Mouse (Mus musculus): ENCODE measurements at regions not wholly inside any gene's neighbourhood (a gene's known extent, or its start where the extent isn't known, plus 50 kb on each side); places are given as distances from the start of the nearest gene placed in this dataset.
A peak's percentile ranks its signal among the peaks of the same experiment; 100 is the strongest.

DNA sequence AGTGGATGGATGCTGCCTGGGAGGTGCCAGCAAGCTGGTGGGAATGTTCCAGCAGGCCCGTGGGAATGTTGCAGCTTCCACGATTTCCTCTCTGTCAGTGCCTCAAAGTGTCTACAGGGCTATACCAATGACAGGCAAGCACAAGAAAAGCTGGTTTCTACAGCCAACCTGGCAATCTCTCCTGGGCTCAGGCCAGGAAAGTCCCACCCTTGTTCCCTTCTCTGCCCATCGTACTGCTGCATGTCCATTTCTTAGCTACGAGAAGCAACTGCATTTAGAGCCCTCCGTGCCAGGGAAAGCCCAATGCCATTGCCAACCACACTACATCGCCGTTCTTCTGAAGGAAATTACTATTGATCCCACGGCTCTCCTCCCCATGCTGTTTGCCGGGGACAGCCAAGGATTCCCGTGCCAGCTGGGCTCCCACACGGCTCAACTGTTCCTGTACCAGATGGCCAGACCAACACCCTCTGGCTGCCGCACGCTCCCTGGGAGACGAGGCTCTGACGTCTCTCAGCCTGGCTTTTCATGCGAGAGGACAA lies 359.7 kb downstream of the Bcor start:
- Histone ChIP-seq H3K4me1 (replicated peaks; ENCODE audit: control insufficient read depth, insufficient read depth, low read length) (no peaks in the 10 kb centered on the region; the same call in none of the 2 replicates), H3K36me3 (ENCODE audit: control insufficient read depth, insufficient read depth, low read length) (no peaks in the 10 kb centered on the region), H3K9me3 (ENCODE audit: control insufficient read depth, low read length) (no peaks in the 10 kb centered on the region), H3K4me3 (ENCODE audit: low read depth, low read length) (no peak overlapping the region), H3K27ac (ENCODE audit: low read depth, low read length) (no peak overlapping the region), H3K4me2 (replicated peaks; ENCODE audit: low read depth, low read length) (no peak overlapping the region), H3K27me3 (ENCODE audit: control insufficient read depth, insufficient read depth, low read length) (peaks cover 15% of the 10 kb centered on the region; the same call in 1 of the 2 replicates), H3K9ac (ENCODE audit: low read depth, low read length) (no peak overlapping the region)
- WGBS, result 61% methylated on average over 16 of the region's 16 CpGs
- DNase-seq (ENCODE audit: low spot score) (no peak), ATAC-seq (ENCODE audit: low FRiP score) (no peak)

DNA sequence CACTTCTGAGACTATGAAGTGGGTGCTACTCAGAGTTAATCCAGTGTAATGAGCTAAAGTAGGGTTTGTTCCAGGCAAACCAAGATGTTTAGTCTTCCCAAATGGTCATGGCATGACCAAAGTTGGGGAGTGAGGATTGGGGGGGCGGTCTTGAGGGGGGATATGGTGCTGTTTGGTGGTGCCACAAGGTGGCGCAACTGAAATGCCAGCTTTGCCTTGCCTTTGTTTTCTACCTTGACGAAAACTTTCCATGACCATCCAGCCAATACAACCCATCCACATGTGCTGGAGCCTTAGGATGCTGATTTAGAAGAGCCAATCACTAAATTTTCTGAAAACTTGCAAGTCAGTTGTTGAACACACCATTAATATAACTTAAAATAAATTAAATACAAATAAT lies 358.9 kb downstream of the Bcor start:
- no peak for ATAC-seq (ENCODE audit: low FRiP score)
- no peak for DNase-seq (ENCODE audit: low spot score)
- H3K4me2 ChIP-seq (replicated peaks; ENCODE audit: low read depth, low read length), result no peak overlapping the region
- no peak overlapping the region for H3K27ac ChIP-seq (ENCODE audit: low read depth, low read length)
- no peaks in the 10 kb centered on the region for H3K9me3 ChIP-seq (ENCODE audit: control insufficient read depth, low read length)
- no peak overlapping the region for H3K4me3 ChIP-seq (ENCODE audit: low read depth, low read length)
- H3K36me3 ChIP-seq (ENCODE audit: control insufficient read depth, insufficient read depth, low read length), result no peaks in the 10 kb centered on the region
- no peaks in the 10 kb centered on the region; the same call in none of the 2 replicates for H3K4me1 ChIP-seq (replicated peaks; ENCODE audit: control insufficient read depth, insufficient read depth, low read length)
- peaks cover 22% of the 10 kb centered on the region; the same call in 1 of the 2 replicates for H3K27me3 ChIP-seq (ENCODE audit: control insufficient read depth, insufficient read depth, low read length)
- H3K9ac ChIP-seq (ENCODE audit: low read depth, low read length), result no peak overlapping the region
- 41% methylated on average over 3 of the region's 3 CpGs for WGBS

DNA sequence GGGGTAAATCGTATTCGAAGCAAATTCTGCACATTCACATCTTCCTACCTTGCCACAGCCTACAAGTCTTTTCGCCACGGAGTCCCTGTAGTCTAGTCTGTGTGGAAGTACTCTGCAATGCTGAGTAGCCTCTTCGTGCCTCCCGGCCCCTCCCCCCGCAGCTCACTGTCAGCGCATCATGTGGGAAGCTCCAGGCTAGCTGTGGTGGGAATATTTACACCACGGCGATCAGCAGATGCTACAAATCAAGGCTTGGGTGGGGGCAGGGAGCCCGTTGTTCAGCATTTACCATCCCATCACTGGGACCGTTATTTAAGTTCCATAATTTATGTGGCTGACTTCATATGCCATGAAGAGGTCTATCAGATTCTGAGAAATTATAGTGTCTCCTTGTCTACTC lies 358.5 kb downstream of the Bcor start:
- ATAC-seq (ENCODE audit: low FRiP score) (no peak), DNase-seq (ENCODE audit: low spot score) (no peak)
- Histone ChIP-seq H3K4me1 (replicated peaks; ENCODE audit: control insufficient read depth, insufficient read depth, low read length) (no peaks in the 10 kb centered on the region; the same call in none of the 2 replicates), H3K27ac (ENCODE audit: low read depth, low read length) (no peak overlapping the region), H3K9me3 (ENCODE audit: control insufficient read depth, low read length) (no peaks in the 10 kb centered on the region), H3K4me2 (replicated peaks; ENCODE audit: low read depth, low read length) (no peak overlapping the region), H3K27me3 (ENCODE audit: control insufficient read depth, insufficient read depth, low read length) (peaks cover 25% of the 10 kb centered on the region; the same call in 1 of the 2 replicates), H3K4me3 (ENCODE audit: low read depth, low read length) (no peak overlapping the region), H3K36me3 (ENCODE audit: control insufficient read depth, insufficient read depth, low read length) (no peaks in the 10 kb centered on the region), H3K9ac (ENCODE audit: low read depth, low read length) (no peak overlapping the region)
- 56% methylated on average over 12 of the region's 12 CpGs for WGBS

DNA sequence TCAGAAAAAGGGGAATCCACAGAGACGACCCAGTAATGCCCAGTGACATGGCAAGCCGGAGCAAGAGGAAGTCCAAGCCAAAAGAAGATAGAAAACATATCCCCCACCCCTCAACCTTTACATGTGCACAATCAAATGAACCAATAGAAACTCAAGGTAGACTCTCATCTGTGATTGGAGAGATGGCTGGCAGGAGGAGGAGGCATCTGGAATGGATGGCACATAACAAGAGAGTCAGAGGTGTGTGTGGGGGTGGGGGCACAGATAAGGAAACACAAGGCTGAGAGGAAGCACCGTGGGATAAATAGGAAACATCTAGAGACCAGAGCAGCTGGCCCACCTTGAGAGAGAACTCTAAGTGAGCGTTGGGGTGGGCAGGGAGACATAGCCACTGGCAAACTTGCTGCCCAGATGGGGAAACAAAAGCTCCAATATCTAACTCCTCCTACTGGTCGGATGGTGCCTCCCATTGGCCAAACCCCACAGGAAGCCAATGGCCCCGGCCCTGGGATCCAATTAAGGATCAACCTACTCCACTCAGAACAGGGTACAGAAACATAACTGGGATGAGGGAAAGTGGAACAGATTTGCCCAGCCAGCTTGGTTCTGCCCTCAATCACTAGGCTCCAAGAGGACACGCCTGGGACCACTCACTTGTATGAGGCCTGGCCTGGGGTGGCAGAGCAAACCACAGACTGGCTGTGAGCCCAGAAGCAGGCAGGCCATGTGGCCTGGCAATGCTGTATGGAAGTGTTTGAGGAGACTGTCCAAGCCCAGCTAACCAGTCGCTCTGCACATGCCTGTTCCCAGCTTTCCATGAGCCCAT lies 357.9 kb downstream of the Bcor start:
- H3K27ac ChIP-seq (ENCODE audit: low read depth, low read length), result no peak overlapping the region
- no peaks in the 10 kb centered on the region for H3K36me3 ChIP-seq (ENCODE audit: control insufficient read depth, insufficient read depth, low read length)
- peaks cover 29% of the 10 kb centered on the region; the same call in 1 of the 2 replicates for H3K27me3 ChIP-seq (ENCODE audit: control insufficient read depth, insufficient read depth, low read length)
- H3K9me3 ChIP-seq (ENCODE audit: control insufficient read depth, low read length), result no peaks in the 10 kb centered on the region
- H3K9ac ChIP-seq (ENCODE audit: low read depth, low read length), result no peak overlapping the region
- WGBS, result 51% methylated on average over 8 of the region's 8 CpGs
- no peaks in the 10 kb centered on the region; the same call in none of the 2 replicates for H3K4me1 ChIP-seq (replicated peaks; ENCODE audit: control insufficient read depth, insufficient read depth, low read length)
- DNase-seq (ENCODE audit: low spot score) (no peak), ATAC-seq (ENCODE audit: low FRiP score) (no peak)
- no peak overlapping the region for H3K4me3 ChIP-seq (ENCODE audit: low read depth, low read length)
- H3K4me2 ChIP-seq (replicated peaks; ENCODE audit: low read depth, low read length), result no peak overlapping the region

DNA sequence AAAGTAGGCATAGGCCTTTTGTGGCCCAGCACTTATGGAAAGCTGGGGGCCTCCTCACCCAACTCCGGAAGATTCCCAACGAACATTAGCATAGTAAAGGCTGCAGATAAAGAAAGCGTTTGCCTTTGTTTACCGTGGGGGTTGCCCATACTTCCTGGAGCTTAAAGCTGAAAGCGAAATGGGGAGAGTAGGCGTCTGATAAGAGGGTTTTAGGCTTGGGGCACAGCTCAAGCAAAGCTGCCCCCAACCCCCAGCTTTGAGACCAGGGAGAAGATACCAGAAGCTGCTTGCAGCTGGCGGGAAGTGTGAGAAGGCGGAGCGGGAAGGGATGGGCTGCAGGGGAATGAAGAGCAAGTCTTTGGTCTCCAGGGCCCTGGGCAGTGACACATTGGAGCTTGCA lies 356.9 kb downstream of the Bcor start:
- DNase-seq (ENCODE audit: low spot score), result no peak
- 13% methylated on average over 8 of the region's 9 CpGs for WGBS
- Histone ChIP-seq H3K36me3 (ENCODE audit: control insufficient read depth, insufficient read depth, low read length) (no peaks in the 10 kb centered on the region), H3K4me2 (replicated peaks; ENCODE audit: low read depth, low read length) (no peak overlapping the region), H3K27ac (ENCODE audit: low read depth, low read length) (no peak overlapping the region), H3K9ac (ENCODE audit: low read depth, low read length) (no peak overlapping the region), H3K9me3 (ENCODE audit: control insufficient read depth, low read length) (no peaks in the 10 kb centered on the region), H3K4me1 (replicated peaks; ENCODE audit: control insufficient read depth, insufficient read depth, low read length) (no peaks in the 10 kb centered on the region; the same call in none of the 2 replicates), H3K27me3 (ENCODE audit: control insufficient read depth, insufficient read depth, low read length) (peaks cover 29% of the 10 kb centered on the region; the same call in 1 of the 2 replicates), H3K4me3 (ENCODE audit: low read depth, low read length) (no peak overlapping the region)
- ATAC-seq (ENCODE audit: low FRiP score), result no peak

DNA sequence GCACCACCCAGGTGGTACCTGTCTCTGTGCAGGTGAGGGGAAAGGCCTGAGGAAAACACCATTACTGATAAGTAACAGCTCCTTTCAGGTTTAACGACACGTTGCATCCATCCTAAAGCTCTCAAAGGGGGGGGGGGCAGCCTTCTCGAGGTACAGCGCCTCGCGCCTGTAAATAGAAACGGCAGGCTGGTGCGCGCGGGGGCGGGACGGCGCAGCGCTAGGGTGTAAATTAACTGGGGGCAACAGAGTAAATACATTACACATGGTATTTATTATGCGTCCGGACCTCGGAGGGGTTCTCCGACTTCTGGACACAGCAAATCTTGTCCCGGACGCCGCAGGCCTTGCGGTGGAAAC lies 353.3 kb downstream of the Bcor start:
- Histone ChIP-seq H3K4me1 (replicated peaks; ENCODE audit: control insufficient read depth, insufficient read depth, low read length) (no peaks in the 10 kb centered on the region; the same call in none of the 2 replicates), H3K9ac (ENCODE audit: low read depth, low read length) (peak overlapping the region; percentile 53; the same call in 1 of the 2 replicates), H3K36me3 (ENCODE audit: control insufficient read depth, insufficient read depth, low read length) (no peaks in the 10 kb centered on the region), H3K27me3 (ENCODE audit: control insufficient read depth, insufficient read depth, low read length) (peaks cover 32% of the 10 kb centered on the region), H3K9me3 (ENCODE audit: control insufficient read depth, low read length) (no peaks in the 10 kb centered on the region), H3K27ac (ENCODE audit: low read depth, low read length) (peak overlapping the region; percentile 77), H3K4me2 (replicated peaks; ENCODE audit: low read depth, low read length) (peak overlapping the region; percentile 57), H3K4me3 (ENCODE audit: low read depth, low read length) (peak overlapping the region; percentile 31)
- 5% methylated on average over 22 of the region's 22 CpGs for WGBS
- ATAC-seq (ENCODE audit: low FRiP score), result no peak; the same call in 1 of the 2 replicates
- DNase-seq (ENCODE audit: low spot score), result no peak

DNA sequence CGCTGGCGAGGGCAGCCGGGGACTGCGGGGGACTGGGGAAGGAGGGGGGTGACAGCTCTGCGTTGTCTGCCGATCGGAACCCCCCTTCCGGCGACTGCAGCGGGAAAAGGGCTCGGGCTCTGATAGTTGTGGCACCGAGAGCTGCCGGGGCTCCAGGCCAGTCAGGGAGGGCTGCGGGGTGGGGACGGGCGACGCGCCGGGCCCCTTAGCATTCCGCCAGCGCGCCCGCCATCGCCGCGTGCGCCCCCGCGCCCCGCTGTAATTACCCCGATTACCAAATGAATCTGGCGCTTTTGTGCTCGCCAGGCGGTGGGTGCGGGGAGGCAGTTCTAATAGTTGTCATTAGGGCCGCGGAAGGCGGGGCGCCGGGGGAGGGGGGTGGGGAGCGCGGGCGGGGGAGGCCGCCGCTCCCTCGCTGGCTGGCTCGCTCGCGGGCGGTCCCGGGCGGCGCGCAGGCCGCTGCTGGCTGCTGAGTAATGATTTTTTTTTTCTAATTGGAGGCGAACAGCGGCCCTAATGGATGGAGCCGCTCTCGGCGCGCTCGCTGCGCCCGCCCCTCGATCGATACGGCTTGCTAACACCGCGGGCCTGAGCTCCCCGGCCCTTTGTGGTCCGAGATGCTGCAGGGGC lies 352.8 kb downstream of the Bcor start:
- 6% methylated on average over 40 of the region's 71 CpGs for WGBS
- Histone ChIP-seq H3K4me1 (replicated peaks; ENCODE audit: control insufficient read depth, insufficient read depth, low read length) (no peaks in the 10 kb centered on the region; the same call in none of the 2 replicates), H3K27ac (ENCODE audit: low read depth, low read length) (peak overlapping the region; percentile 77), H3K27me3 (ENCODE audit: control insufficient read depth, insufficient read depth, low read length) (peaks cover 32% of the 10 kb centered on the region), H3K9ac (ENCODE audit: low read depth, low read length) (peak overlapping the region; percentile 53; the same call in 1 of the 2 replicates), H3K4me3 (ENCODE audit: low read depth, low read length) (peak overlapping the region; percentile 31), H3K36me3 (ENCODE audit: control insufficient read depth, insufficient read depth, low read length) (no peaks in the 10 kb centered on the region), H3K9me3 (ENCODE audit: control insufficient read depth, low read length) (no peaks in the 10 kb centered on the region), H3K4me2 (replicated peaks; ENCODE audit: low read depth, low read length) (peak overlapping the region; percentile 57)
- DNase-seq (ENCODE audit: low spot score), result peak; percentile 64
- peak; percentile 88 for ATAC-seq (ENCODE audit: low FRiP score)

DNA sequence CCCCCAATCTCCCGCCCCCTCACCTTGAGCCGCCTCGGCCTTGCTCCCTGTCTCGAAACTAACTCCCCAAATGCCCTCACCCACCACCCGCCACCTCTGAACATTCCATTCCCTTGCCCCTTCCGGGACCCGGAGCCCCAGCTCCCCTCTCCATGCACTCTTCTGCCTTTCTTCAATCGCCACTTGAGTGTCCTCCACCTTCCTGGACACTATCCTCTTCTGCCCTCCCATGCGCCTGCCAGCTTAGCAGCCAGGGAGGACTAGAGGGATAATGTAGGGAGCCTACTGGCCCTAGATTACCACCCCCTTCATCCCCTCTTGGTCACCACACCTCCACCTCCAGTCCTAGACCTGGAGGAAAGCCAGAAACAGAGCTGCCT lies 352.3 kb downstream of the Bcor start:
- H3K27me3 ChIP-seq (ENCODE audit: control insufficient read depth, insufficient read depth, low read length), result peaks cover 32% of the 10 kb centered on the region
- no peak for DNase-seq (ENCODE audit: low spot score)
- no peak; the same call in 1 of the 2 replicates for ATAC-seq (ENCODE audit: low FRiP score)
- H3K4me3 ChIP-seq (ENCODE audit: low read depth, low read length), result peak overlapping the region; percentile 31
- no peaks in the 10 kb centered on the region for H3K36me3 ChIP-seq (ENCODE audit: control insufficient read depth, insufficient read depth, low read length)
- H3K4me2 ChIP-seq (replicated peaks; ENCODE audit: low read depth, low read length), result peak overlapping the region; percentile 57
- H3K9ac ChIP-seq (ENCODE audit: low read depth, low read length), result 0 out of 2 replicates have a peak overlapping the region, but pooled peaks have one; percentile 15
- H3K9me3 ChIP-seq (ENCODE audit: control insufficient read depth, low read length), result no peaks in the 10 kb centered on the region
- H3K4me1 ChIP-seq (replicated peaks; ENCODE audit: control insufficient read depth, insufficient read depth, low read length), result no peaks in the 10 kb centered on the region; the same call in none of the 2 replicates
- H3K27ac ChIP-seq (ENCODE audit: low read depth, low read length), result peak overlapping the region; percentile 77
- 12% methylated on average over 9 of the region's 9 CpGs for WGBS
